Mouse (Mus musculus) Muller cell, postnatal 12 days (primary cell): Measurements from ENCODE around the gene Clcnkb.

ENCODE experiments used
- DNase-seq: peaks from one replicate; pipeline ENCODE4 v3.0.0-alpha.2; 2015; ENCODE audit errors: inconsistent ontology term

Clcnkb gene

DNA sequence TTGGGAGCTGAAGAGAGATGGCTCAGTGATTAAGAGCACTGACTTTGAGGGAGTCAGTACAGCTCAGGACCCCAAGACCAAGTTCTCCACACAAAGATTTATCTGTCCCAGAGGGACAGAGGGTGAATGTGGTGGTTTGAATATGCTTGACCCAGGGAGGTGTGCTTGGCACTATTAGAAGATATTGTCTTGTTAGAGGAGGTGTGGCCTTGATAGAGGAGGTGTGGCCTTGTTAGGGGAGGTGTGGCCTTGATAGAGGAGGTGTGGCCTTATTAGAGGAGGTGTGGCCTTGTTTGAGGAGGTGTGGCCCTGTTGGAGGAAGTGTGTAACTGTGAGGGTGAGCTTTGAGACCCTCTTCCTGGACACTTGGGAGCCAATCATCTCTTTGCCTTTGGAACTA, 58.0 kb downstream of the Clcnkb start:
- no peak for DNase-seq
